Mouse (Mus musculus) embryonic stem cell, embryonic (primary cell): Measurements from ENCODE around the gene Tm6sf2.

ENCODE experiments used
- CTCF ChIA-PET, 4 experiments: fragments of 300-600 bp in 2 of 4; fragments of 350-600 bp in 2 of 4; sonication (Branson Sonifier 250); formaldehyde crosslinking; loops; one replicate each; lab custom pipeline; 2022; ENCODE audit warnings: inconsistent platforms in 2 of 4; lab: Charles Lee
- POLR2A ChIA-PET, 4 experiments: fragments of 300-600 bp in 2 of 4; fragments of 350-600 bp in 2 of 4; sonication (Branson Sonifier 250); formaldehyde crosslinking; loops; one replicate each; lab custom pipeline; 2022; ENCODE audit warnings: antibody characterized with exemption in 4 of 4, inconsistent platforms in 1 of 4; lab: Charles Lee

Tm6sf2 gene

DNA sequence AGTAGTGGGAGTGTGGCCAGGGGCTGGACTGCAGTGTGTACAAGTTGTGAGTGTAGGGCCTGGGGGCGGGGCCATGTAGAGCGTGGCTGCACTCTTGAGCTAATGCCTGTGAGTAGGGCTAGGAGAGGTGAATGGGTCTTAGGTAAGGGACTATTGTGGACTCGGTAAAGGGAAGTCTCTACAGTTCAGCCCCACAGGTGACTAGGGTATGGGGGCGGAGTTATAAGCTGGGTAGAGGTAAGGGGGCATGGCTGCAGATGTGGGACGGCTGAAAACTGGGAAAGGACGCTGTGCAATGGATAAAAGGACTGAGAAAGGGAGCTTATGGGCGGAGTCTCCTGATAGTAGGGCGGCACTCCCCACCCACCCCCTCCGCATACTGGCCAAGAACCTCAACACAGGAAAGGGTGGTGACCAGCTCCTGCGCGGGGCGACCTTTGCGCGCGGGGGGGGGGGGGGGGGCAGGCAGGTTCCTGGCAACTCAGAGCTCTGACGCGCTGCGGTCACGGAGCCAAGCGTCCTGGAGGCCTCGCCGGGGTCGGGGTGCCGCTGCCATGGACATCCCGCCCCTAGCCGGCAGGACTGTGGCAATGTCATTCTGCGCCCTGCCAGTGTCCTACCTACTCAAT is at the start of gene Tm6sf2:
Gene Tm6sf2 (plus strand): TSS at position 484 of the 629 bp plus-strand sequence.
- CTCF ChIA-PET, result interaction anchor here in 3 of 4 experiments (0.6 to 1.4 kb wide), 10 partner anchors 11 to 131 kb away, joined by 3 to 6 read pairs (median 4); partner anchors contain the start of genes Tmem161a (in 2 of the 3) and Hapln4 (in 1 of the 3)
- POLR2A ChIA-PET, result interaction anchor here in 3 of 4 experiments (0.6 to 4.2 kb wide), 42 partner anchors 8 to 767 kb away, joined by 3 to 26 read pairs (median 4); partner anchors contain the start of genes Hapln4 (in 3 of the 3), Mau2 (in 2 of the 3), Sugp1 (in 2 of the 3) and Arrdc2 (in 1 of the 3)

DNA sequence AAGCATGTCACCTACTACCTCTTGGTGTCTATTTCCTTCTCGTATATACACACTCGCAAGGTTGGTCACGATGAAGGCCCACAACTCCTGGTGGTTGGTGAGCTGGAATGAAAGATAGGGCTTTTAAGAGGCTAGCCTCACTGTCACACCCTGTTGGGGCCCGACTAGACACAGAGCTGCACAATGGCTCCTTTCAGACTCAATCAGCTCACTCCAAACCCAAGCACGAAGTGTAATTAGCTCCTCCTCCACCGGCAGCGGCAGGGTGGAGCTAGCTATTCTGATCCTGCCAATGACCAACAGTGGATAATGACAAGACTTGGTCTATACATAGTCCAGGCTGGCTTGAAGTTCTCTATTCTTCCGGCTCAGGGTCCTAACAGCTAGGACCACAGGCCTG is 49.1 kb upstream of the Tm6sf2 start:
- ChIA-PET CTCF (interaction anchor here in 2 of 4 experiments (0.9 to 1.3 kb wide), 4 partner anchors 10 to 133 kb away, joined by 3 to 4 read pairs (median 4); no protein-coding TSS in a partner anchor), POLR2A (interaction anchor here in 3 of 4 experiments (0.7 to 3.6 kb wide), 14 partner anchors 10 to 120 kb away, joined by 3 to 13 read pairs (median 4); partner anchors contain the start of genes Mau2 (in 3 of the 3), Sugp1 (in 3 of the 3) and Gatad2a (in 1 of the 3))

DNA sequence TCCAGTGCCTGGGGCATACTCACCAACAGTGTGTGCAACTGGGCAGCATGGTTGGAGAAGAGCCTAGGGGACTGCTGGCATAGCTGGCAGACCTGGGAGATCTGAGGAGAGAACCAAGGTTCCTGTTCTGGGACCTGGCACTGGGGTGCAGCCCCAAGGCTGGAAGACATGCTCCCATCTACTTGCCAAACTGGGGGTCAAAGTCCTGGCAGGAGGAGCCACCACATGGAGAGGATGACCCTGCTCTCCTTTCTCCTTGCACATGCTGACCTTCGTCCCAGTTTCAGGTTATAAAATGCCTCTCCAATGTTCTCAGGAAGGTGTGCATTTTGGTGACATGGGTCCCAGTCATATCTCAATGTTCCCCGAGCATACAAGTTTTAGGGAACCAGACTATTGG is 46.6 kb upstream of the Tm6sf2 start:
- POLR2A ChIA-PET, result interaction anchor here in 2 of 4 experiments (1.6 to 2.6 kb wide), 5 partner anchors 8 to 107 kb away, joined by 3 to 12 read pairs (median 6); partner anchors contain the start of genes Mau2 (in 1 of the 2) and Sugp1 (in 1 of the 2)
- CTCF ChIA-PET, result no interaction called here

DNA sequence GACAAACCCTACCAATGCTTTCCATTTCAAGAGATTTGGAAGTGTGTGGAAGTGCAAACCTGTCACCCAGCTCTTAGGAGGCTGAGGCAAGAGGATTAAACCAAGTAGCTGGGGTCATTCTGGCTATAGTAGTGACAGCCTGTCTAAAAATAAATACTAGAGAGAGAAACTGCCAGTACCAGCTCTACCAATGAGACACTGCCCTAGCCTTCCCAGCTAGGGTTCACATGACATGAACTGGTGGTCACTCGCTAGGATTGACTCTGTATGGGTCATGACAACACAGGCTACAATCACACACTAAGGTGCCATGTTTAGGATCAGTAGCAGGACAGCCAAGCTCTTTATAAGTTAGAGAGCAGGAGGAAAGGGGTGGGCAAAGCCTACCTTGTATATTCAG is 42.5 kb upstream of the Tm6sf2 start:
- ChIA-PET CTCF (interaction anchor here in 1 of 4 experiments (0.6 kb wide), 1 partner anchor 163 kb away, joined by 4 read pairs; no protein-coding TSS in a partner anchor), POLR2A (interaction anchor here in 2 of 4 experiments (0.6 to 2.8 kb wide), 8 partner anchors 10 to 141 kb away, joined by 3 to 10 read pairs (median 6); partner anchors contain the start of genes Mau2 (in 2 of the 2) and Sugp1 (in 2 of the 2))

DNA sequence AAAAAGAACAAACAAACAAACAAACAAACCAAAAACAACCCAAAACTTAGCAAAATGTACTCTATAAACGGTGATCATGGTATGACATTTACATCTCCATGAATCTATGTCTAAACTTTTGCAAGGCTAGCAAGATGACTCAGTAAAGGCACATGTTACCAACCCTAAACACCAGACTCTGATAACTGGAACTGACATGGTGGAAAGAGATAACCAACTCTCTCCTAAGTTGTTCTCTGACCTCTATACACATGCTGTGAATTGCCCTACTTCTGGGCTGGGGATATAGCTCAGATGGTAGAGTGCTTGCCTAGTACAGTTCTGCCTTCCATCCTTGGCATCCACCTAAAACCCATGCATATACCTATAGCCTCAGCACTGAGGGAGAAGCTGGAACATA is 34.7 kb upstream of the Tm6sf2 start:
- POLR2A ChIA-PET, result interaction anchor here in 2 of 4 experiments (0.8 to 1.5 kb wide), 7 partner anchors 9 to 134 kb away, joined by 3 to 5 read pairs (median 4); no protein-coding TSS in a partner anchor

DNA sequence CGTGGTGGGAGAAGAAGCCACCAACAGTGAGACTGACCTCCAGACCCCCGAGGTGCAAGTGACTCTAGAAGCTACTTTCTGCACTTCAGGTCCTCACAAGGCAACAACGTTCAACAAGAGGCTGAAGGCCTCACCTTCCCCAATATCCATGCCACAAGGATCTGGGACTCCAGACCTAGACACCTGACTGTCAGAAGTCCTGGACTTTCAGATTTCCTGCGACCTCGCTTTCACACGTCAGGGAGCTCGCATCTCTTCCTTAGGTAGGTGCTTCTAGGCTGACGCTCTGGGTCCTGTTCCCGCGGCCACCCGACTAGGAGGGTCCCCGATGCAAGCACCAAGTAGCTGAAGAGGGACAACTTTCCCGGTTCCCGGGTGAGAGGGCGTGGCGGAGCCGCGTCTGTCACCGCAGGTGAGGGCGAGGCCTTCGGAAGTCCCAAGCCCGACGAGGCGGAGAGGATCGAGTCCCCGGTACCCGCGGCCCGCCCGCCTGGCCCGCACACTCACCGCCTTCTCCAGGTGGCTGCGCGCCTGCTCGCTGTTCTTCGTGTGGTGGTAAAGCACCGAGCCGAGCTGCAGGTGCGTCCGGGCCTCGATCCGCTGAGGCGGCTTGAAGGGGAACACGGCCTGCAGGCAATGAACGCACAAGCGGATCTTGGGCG is 30.7 kb upstream of the Tm6sf2 start:
- POLR2A ChIA-PET, result interaction anchor here in 3 of 4 experiments (0.6 to 3.4 kb wide), 61 partner anchors 8 to 502 kb away, joined by 3 to 31 read pairs (median 4); partner anchors contain the start of genes Slc25a42 (in 2 of the 3), Gm20422 (in 1 of the 3), Mef2b (in 1 of the 3) and Tm6sf2 (in 1 of the 3)
- CTCF ChIA-PET, result interaction anchor here in 2 of 4 experiments (0.5 to 0.6 kb wide), 4 partner anchors 38 to 921 kb away, joined by 3 to 7 read pairs (median 5); no protein-coding TSS in a partner anchor

More for the DNA sequence above, 34.7 kb upstream of the Tm6sf2 start:
- CTCF ChIA-PET, result interaction anchor here in 1 of 4 experiments (0.6 to 0.7 kb wide), 2 partner anchors 13 to 161 kb away, joined by 3 read pairs; no protein-coding TSS in a partner anchor

DNA sequence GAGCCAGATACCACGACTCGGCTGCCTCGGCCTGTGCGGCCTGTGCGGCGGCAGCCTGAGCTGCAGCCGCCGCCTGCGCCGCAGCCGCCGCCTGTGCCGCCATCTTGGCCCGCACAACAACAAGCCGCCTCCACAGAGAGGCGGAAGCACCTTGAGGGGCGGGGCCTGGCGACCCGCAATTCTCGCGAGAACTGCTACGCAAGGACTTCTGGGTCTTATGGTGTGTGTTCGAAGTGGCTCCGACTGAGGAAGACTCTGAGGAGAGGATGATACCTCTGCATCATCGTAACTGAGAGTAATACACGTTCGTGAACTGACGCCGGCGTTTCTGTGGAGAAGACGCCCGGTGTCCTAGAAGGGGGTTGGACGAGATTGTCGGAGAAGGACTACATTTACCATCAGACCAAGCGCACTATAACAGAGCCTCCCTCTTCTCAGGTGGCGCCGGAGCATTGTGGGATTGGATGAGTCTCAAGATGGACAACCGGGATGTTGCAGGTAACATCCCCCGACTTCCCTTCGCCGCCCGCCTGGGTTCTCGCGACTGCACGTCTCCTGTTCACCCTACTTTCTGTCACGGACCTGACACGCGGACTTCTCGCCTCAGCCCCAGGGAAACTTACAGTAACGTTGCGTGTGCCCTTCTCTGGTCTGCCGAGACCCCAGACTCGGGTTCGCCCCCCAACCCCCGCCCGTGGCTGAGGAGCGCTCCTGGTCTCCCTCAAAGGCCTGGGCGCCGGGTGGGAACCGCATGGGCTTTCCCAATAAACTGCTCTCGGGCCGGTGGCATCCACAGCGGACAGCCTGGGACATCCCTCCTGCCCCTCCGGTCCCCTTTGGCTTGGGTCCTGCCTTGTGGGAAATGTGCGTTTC is 29.9 kb upstream of the Tm6sf2 start, which contains the start of the genes Mau2 and Sugp1:
Gene Mau2 (minus strand): TSS at position 152 of the 873 bp plus-strand sequence.
Gene Sugp1 (plus strand): TSS at position 231 of the 873 bp plus-strand sequence.
- CTCF ChIA-PET, result interaction anchor here in 1 of 4 experiments (0.5 kb wide), 1 partner anchor 922 kb away, joined by 3 read pairs; no protein-coding TSS in a partner anchor
- POLR2A ChIA-PET, result interaction anchor here in 3 of 4 experiments (0.5 to 3.4 kb wide), 50 partner anchors 9 to 483 kb away, joined by 3 to 31 read pairs (median 4); partner anchors contain the start of genes Mef2b (in 1 of the 3), Nr2c2ap (in 1 of the 3), Slc25a42 (in 1 of the 3) and Tm6sf2 (in 1 of the 3)

DNA sequence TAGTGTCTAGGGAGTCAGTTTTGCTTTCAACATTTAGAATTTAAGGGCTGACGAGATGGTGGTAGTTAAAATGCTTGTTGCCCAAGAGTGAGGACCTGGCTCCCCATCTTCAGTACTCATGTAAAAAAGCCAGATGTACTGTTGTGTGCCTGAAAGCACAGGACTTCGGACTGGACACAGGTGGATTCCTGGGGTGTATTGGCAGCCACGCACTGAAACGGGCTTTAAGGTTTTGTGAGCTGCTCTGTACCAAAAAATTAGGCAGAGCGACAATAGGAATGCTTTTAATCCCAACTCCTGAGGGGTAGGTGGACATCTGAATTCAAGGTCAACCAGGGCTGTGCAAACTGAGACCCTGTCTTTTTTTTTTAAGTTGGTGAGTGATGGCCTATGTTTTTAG is 28.7 kb upstream of the Tm6sf2 start:
- CTCF ChIA-PET, result no interaction called here
- POLR2A ChIA-PET, result interaction anchor here in 1 of 4 experiments (0.5 to 1.5 kb wide), 3 partner anchors 8 to 138 kb away, joined by 3 to 4 read pairs (median 4); no protein-coding TSS in a partner anchor

DNA sequence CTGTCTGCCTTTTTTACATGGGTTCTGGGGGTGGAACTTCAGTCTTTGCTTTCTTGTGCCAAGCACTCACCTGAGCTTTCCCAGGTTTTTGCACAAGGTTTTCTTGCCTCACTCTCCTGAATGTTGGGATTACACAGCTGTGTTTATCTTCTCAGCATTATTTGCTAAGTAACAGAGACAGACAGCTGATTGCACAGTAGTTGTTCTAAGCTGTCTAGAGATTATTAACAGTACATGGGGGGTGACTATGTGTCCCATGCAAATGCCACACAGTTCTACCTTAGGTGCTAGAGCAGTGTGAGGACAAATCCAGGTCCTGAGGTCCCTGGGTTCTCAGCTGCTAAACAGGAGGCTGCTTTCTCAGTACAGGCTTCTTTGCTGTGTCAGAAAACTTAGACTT is 23.1 kb upstream of the Tm6sf2 start:
- CTCF ChIA-PET, result interaction anchor here in 1 of 4 experiments (0.6 kb wide), 1 partner anchor 28 kb away, joined by 4 read pairs; no protein-coding TSS in a partner anchor
- POLR2A ChIA-PET, result interaction anchor here (0.6 to 2.2 kb wide), 7 partner anchors 9 to 131 kb away, joined by 3 to 7 read pairs (median 5); no protein-coding TSS in a partner anchor

DNA sequence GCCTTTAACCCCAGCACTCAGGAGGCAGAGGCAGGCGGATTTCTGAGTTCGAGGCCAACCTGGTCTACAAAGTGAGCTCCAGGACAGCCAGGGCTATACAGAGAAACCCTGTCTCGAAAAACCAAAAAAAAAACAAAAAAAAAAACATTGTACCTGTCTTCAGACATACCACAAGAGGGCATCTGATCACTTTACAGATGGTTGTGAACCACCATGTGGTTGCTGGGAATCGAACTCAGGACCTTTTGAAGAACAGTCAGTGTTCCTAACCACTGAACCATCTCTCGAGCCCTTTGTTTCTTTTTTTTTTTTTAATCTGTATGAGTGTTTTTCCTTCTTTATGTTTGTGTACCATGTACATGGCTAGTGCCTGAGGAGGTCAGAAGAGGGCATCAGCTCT is 22.3 kb upstream of the Tm6sf2 start:
- ChIA-PET POLR2A (interaction anchor here (0.5 to 2.2 kb wide), 12 partner anchors 9 to 423 kb away, joined by 3 to 16 read pairs (median 4); partner anchors contain the start of genes Mau2 (in 1 of the 4) and Sugp1 (in 1 of the 4)), CTCF (interaction anchor here in 3 of 4 experiments (0.6 to 2.1 kb wide), 9 partner anchors 13 to 281 kb away, joined by 3 to 5 read pairs (median 3); partner anchors contain the start of gene Nr2c2ap (in 1 of the 3))

DNA sequence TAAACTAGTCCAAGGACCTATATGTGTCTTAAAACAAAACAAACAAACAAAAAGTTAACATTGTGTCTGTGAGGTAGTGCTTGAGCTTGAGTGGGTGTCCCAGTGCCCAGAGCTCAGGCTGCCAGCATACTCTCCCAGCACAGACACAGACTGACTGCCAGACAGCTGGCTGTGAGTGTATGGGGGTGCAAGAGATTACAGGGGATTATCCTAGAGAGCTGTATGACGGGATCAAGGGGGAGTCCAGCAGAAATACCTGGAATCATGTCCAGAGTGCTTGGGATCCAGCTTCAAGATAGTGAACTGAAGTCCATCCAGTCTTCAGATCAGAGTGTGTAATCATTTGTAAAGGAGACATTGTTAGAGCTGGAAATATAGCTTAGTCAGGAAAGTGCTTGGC is 15.0 kb upstream of the Tm6sf2 start:
- ChIA-PET CTCF (no interaction called here), POLR2A (interaction anchor here in 3 of 4 experiments (0.7 to 3.0 kb wide), 7 partner anchors 9 to 54 kb away, joined by 3 to 16 read pairs (median 3); partner anchors contain the start of genes Mau2 (in 1 of the 3), Sugp1 (in 1 of the 3) and Tm6sf2 (in 1 of the 3))

DNA sequence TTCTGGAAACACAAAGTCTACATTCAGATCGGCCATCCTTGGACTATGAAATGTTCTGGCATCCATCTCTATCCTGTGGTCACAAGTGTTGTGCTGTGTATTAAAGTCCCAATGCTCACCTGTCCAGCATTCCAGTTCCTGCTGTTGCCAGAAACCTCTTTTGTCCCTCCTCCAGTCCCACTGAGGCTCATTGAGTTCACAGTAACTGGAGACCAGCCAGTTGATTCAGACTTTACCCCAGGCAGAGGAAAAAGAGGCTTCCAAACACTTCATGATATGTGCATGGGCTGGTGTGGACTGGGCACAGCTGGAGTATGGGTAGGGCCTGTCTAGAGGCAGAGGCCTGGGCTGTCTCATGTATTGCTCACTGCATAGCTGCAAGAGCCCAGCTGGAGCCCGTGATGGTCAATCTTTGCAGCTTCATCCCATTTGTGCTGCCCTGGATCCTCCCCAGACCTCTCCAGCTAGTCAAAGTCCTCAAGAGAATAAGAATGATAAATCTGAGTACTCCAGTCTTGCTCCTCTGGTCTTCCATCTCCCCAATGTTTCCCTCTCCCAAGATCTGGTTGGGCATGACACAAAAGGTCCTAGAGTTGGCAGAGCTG is 786 bp upstream of the Tm6sf2 start:
- CTCF ChIA-PET, result interaction anchor here in 3 of 4 experiments (0.5 to 1.4 kb wide), 8 partner anchors 11 to 151 kb away, joined by 3 to 6 read pairs (median 4); partner anchors contain the start of genes Hapln4 (in 1 of the 3) and Tmem161a (in 1 of the 3)
- POLR2A ChIA-PET, result interaction anchor here (0.8 to 4.2 kb wide), 34 partner anchors 8 to 767 kb away, joined by 3 to 26 read pairs (median 4); partner anchors contain the start of genes Hapln4 (in 3 of the 4), Arrdc2 (in 1 of the 4), Homer3 (in 1 of the 4) and Klhl26 (in 1 of the 4)

DNA sequence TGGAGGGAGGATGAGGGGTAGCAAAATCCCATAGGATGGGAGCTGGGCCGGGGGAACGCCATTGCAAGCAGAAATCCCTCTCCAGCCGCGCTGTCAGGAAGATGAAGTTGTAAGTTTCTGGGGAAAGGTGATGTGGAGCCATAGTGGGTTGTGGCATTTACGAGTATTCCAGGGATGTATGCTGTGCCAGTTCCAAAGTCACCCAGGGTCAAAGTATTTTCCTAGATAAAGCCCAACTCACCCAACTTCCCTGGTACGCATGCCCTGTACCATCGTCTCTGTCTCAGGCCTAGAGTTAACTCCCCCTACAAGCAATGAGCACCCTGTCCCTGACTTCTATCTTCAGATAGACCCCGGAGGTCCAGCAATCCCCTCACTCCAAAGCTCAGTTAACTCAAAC is 396 bp downstream of the Tm6sf2 start:
- POLR2A ChIA-PET, result interaction anchor here in 3 of 4 experiments (0.6 to 4.2 kb wide), 37 partner anchors 8 to 627 kb away, joined by 3 to 26 read pairs (median 4); partner anchors contain the start of genes Hapln4 (in 3 of the 3), Mau2 (in 2 of the 3), Sugp1 (in 2 of the 3) and Homer3 (in 1 of the 3)
- CTCF ChIA-PET, result interaction anchor here in 2 of 4 experiments (0.6 to 1.4 kb wide), 7 partner anchors 10 to 99 kb away, joined by 3 to 6 read pairs (median 3); partner anchors contain the start of genes Hapln4 (in 1 of the 2) and Tmem161a (in 1 of the 2)

DNA sequence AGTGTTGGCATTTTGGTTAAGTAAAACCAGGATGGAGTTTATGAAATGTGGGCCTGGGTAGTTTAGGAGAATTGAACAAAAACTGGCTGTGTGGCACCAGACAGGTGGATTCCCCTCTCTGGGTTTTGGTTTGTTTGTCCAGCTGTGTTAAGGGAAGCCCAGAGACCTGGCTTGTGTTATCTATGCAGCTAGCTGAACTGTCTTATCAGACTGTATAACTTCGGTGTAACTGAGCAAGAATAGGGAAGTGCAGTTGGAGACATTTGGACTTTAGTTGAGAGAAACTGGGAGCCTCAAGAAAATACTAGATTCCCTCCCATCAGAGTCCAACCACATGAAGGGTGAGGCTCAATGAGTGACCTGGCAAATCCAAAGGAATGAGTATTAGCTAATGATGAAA is 958 bp downstream of the Tm6sf2 start:
- ChIA-PET CTCF (no interaction called here), POLR2A (interaction anchor here in 2 of 4 experiments (1.0 to 4.2 kb wide), 5 partner anchors 10 to 35 kb away, joined by 3 to 26 read pairs (median 5); partner anchors contain the start of genes Hapln4 (in 2 of the 2), Mau2 (in 2 of the 2) and Sugp1 (in 2 of the 2))

DNA sequence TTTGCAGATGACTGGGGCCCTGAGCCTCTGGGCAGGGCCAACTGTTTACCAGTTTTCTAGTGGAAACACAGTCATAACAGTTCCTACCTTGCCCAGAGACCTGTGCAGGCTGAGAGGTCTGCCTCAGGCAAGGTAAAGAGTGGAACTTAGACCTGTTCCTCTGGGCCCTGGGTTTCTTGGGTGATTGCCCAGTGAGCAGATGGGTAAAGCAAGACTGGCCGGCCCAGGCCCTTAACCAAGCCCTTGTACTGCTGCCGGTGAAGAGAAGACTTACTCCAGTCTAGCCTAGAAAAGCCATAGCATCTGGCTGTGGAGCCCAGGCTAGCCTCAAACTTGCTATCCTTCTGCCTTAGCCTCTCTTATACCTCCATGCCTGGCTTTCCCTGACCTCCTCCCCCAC is 9.3 kb downstream of the Tm6sf2 start:
- CTCF ChIA-PET, result no interaction called here
- POLR2A ChIA-PET, result interaction anchor here in 2 of 4 experiments (0.6 to 1.0 kb wide), 2 partner anchors 33 to 177 kb away, joined by 3 read pairs; no protein-coding TSS in a partner anchor
